Mouse (Mus musculus) limb, embryonic 12.5 days (tissue): Measurements from ENCODE around the gene Rrad. TPM values are rescaled to one million over a fixed set of nuclear protein-coding genes. Genes with fewer than 3 reads are reported as not detected.
A peak's percentile ranks its signal among the peaks of the same experiment; 100 is the strongest.

Experiments used
- ATAC-seq: fragments of 200-750 bp; cut with Nextera tagmentation; 2 replicates; pipeline ENCODE4 v1.8.0; 2017; ENCODE audit warnings: low read depth, moderate TSS enrichment; ENCODE audit not compliant: insufficient number of reproducible peaks, insufficient read depth, low FRiP score, low TSS enrichment
- H3K27ac ChIP-seq: fragments of 300-500 bp; sonication (generic); 2 replicates; pipeline ENCODE4 v1.5.1; 2016; ENCODE audit warnings: mild to moderate bottlenecking, moderate library complexity
- H3K27me3 ChIP-seq: fragments of 300-500 bp; sonication (generic); 2 replicates; pipeline ENCODE4 v1.6.1; 2016; ENCODE audit warnings: mild to moderate bottlenecking, moderate library complexity
- H3K36me3 ChIP-seq: fragments of 300-500 bp; sonication (generic); 2 replicates; pipeline ENCODE4 v1.6.1; 2016; ENCODE audit warnings: mild to moderate bottlenecking, moderate library complexity
- H3K4me1 ChIP-seq: fragments of 300-500 bp; sonication (generic); replicated peaks from 2 replicates; pipeline ENCODE4 v1.6.1; 2016
- H3K4me2 ChIP-seq: fragments of 300-500 bp; sonication (generic); 2 replicates; pipeline ENCODE4 v1.6.1; 2016; ENCODE audit warnings: mild to moderate bottlenecking, moderate library complexity
- H3K4me3 ChIP-seq: fragments of 300-500 bp; sonication (generic); replicated peaks from 2 replicates; pipeline ENCODE4 v1.5.1; 2016; ENCODE audit warnings: mild to moderate bottlenecking
- H3K9ac ChIP-seq: fragments of 300-500 bp; sonication (generic); replicated peaks from 2 replicates; pipeline ENCODE4 v1.6.1; 2016; ENCODE audit warnings: mild to moderate bottlenecking, moderate library complexity
- H3K9me3 ChIP-seq: fragments of 300-500 bp; sonication (generic); 2 replicates; pipeline ENCODE4 v1.6.1; 2016; ENCODE audit warnings: mild to moderate bottlenecking, moderate library complexity
- WGBS: fragments of 180-500 bp; shearing (Covaris S2); methylation state at CpG from one replicate; pipeline ENCODE4 v1.1.7; 2016; 5-methylcytosine and 5-hydroxymethylcytosine counted together
- polyA plus RNA-seq: library from polyadenylated mRNA; unstranded; fragments of >200 nt; fragmentation: Nextera tagmentation; extraction: Ambion mirVana; gene quantifications from 2 replicates; pipeline ENCODE4 v1.2.1, GENCODE M21; 2016

Gene Rrad
- polyA plus RNA-seq, 1 experiment from 2014 or later = 10.4 TPM

- WGBS = 69% methylated on average over 4 of the region's 4 CpGs
- Histone ChIP-seq H3K4me3 (no peak overlapping the region), H3K27ac (no peak overlapping the region), H3K27me3 (no peaks in the 10 kb centered on the region), H3K36me3 (no peaks in the 10 kb centered on the region), H3K4me2 (no peak overlapping the region), H3K4me1 (peaks cover 3% of the 10 kb centered on the region; the same call in 1 of the 2 replicates), H3K9me3 (no peaks in the 10 kb centered on the region), H3K9ac (no peak overlapping the region)
- ATAC-seq = no peak
These were observed 19.5 kb downstream of the Rrad start for GRCm38 (mm10) chr8:104611613-104612012.

- WGBS = 75% methylated on average over 12 of the region's 12 CpGs
- Histone ChIP-seq H3K27me3 (no peaks in the 10 kb centered on the region), H3K27ac (no peak overlapping the region), H3K4me3 (no peak overlapping the region), H3K4me1 (peaks cover 11% of the 10 kb centered on the region; the same call in 1 of the 2 replicates), H3K4me2 (no peak overlapping the region), H3K36me3 (no peaks in the 10 kb centered on the region), H3K9ac (no peak overlapping the region), H3K9me3 (no peaks in the 10 kb centered on the region)
- no peak for ATAC-seq
These were observed 20.9 kb downstream of the Rrad start for GRCm38 (mm10) chr8:104610185-104610766.

GRCm38 (mm10) chr8:104609222-104609621 lies 21.9 kb downstream of the Rrad start:
- H3K27me3 ChIP-seq = no peaks in the 10 kb centered on the region
- H3K36me3 ChIP-seq = no peaks in the 10 kb centered on the region
- H3K4me1 ChIP-seq = peaks cover 11% of the 10 kb centered on the region; the same call in 1 of the 2 replicates
- H3K27ac ChIP-seq = no peak overlapping the region
- no peak overlapping the region for H3K4me3 ChIP-seq
- ATAC-seq = no peak
- no peaks in the 10 kb centered on the region for H3K9me3 ChIP-seq
- 70% methylated on average over 8 of the region's 8 CpGs for WGBS
- no peak overlapping the region for H3K4me2 ChIP-seq
- H3K9ac ChIP-seq = no peak overlapping the region

- no peaks in the 10 kb centered on the region for H3K36me3 ChIP-seq
- peaks cover 12% of the 10 kb centered on the region; the same call in 1 of the 2 replicates for H3K4me1 ChIP-seq
- H3K9me3 ChIP-seq = no peaks in the 10 kb centered on the region
- H3K27ac ChIP-seq = no peak overlapping the region
- no peak for ATAC-seq
- H3K4me2 ChIP-seq = no peak overlapping the region
- H3K9ac ChIP-seq = no peak overlapping the region
- H3K27me3 ChIP-seq = no peaks in the 10 kb centered on the region
- H3K4me3 ChIP-seq = no peak overlapping the region
- 67% methylated on average over 2 of the region's 2 CpGs for WGBS
These were observed 23.2 kb downstream of the Rrad start for GRCm38 (mm10) chr8:104607944-104608343.

DNA sequence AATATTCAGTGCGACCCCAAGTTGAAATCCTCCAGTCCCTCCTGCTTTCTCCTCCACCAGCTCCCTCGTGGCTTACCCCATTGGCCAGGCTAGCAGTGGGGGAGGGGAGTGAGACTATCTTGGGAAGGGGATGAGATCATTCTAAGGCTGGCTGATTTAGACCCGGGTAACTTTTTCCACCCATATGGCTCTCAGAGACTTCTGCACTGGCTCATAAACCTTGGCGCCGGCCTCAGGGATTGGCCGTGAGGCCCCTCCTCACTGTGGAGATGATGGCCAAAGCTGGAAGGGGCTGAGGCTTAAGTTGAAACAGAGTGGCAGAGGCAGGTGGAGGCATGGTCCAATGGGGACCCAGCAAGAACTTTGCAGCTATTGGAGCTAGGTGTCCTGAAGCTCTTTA lies 24.8 kb downstream of the Rrad start:
- ATAC-seq = peak; percentile 45; the same call in 1 of the 2 replicates
- H3K4me3 ChIP-seq = no peak overlapping the region
- peaks cover 6% of the 10 kb centered on the region for H3K27me3 ChIP-seq
- peaks cover 21% of the 10 kb centered on the region for H3K4me1 ChIP-seq
- H3K27ac ChIP-seq = no peak overlapping the region
- H3K9me3 ChIP-seq = no peaks in the 10 kb centered on the region
- H3K36me3 ChIP-seq = no peaks in the 10 kb centered on the region
- 31% methylated on average over 6 of the region's 6 CpGs for WGBS
- H3K4me2 ChIP-seq = peak overlapping the region; percentile 0; the same call in 1 of the 2 replicates
- no peak overlapping the region for H3K9ac ChIP-seq

- Histone ChIP-seq H3K27me3 (peaks cover 8% of the 10 kb centered on the region), H3K4me3 (no peak overlapping the region), H3K27ac (no peak overlapping the region), H3K9ac (no peak overlapping the region), H3K4me1 (peaks cover 21% of the 10 kb centered on the region), H3K36me3 (no peaks in the 10 kb centered on the region), H3K9me3 (no peaks in the 10 kb centered on the region), H3K4me2 (peak overlapping the region; percentile 51; the same call in 1 of the 2 replicates)
- ATAC-seq = no peak
- WGBS = 61% methylated on average over 4 of the region's 4 CpGs
These were observed 27.9 kb downstream of the Rrad start for GRCm38 (mm10) chr8:104603245-104603593.

DNA sequence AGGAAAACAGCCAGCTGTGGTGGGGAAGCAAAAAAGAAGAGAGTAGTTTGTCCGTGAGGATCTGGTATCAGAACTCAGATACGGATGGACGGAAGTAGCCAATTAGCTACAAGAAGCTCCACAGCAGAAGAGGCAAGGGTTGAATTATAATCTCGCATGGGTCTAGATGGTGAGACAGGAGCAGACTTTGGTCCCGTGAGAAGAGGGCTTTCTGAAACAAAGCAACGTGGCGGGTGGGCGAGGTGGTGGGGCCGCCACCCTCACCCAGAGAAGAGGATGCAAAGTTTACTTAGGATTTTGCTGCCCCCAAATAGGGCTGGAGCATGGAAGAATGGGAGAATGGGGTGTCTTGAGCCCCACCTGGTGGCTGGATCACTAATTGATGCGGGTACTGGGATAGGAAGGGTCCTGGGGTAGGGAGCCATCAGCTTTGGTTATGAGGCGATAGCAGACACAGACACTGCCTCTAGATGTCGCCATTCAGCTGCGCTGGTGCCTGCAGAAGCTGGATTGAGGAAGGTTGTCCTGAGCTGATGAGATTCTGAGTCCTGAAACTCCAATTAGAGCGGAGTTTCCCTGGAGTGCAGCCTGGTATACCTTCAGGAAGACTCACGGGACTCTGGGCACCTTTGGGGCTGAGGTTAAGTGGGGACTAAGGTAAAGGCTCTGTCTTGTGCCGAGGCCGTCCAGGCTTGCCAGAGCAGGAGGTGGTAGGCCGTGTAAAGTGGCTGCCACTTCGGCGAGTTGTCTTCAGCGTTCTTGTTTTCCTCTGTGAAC lies 28.5 kb downstream of the Rrad start:
- H3K4me1 ChIP-seq = peaks cover 21% of the 10 kb centered on the region
- H3K36me3 ChIP-seq = no peaks in the 10 kb centered on the region
- H3K9me3 ChIP-seq = no peaks in the 10 kb centered on the region
- peak overlapping the region; percentile 32 for H3K4me3 ChIP-seq
- no peak overlapping the region for H3K9ac ChIP-seq
- ATAC-seq = peak; percentile 79
- no peak overlapping the region for H3K27ac ChIP-seq
- WGBS = 18% methylated on average over 21 of the region's 21 CpGs
- H3K27me3 ChIP-seq = peaks cover 8% of the 10 kb centered on the region
- peak overlapping the region; percentile 51 for H3K4me2 ChIP-seq

DNA sequence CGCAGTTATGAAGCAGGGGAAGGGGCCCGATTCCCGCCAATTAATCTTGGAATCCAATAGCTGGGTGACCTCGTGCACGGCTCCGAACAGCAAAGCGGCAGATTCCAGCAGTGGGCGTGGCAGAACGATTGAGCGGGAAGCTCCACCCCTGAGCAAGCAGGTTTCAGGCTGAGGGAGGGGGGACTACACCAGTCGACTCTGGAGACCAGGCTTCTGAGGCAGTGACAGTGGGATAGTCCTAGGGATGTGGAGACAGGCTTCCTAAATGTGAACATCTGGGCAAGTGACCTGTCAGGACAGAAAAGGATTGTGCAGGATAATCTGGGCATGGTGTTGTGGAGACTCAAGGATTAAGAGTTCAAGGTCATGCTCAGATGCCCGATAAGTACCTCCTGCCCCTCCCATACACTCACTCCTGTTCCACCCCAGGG lies 29.2 kb downstream of the Rrad start:
- Histone ChIP-seq H3K4me3 (peak overlapping the region; percentile 32), H3K4me1 (peaks cover 21% of the 10 kb centered on the region), H3K27ac (no peak overlapping the region), H3K27me3 (peaks cover 8% of the 10 kb centered on the region), H3K9me3 (no peaks in the 10 kb centered on the region), H3K4me2 (peak overlapping the region; percentile 51), H3K36me3 (peaks cover 4% of the 10 kb centered on the region; the same call in 1 of the 2 replicates), H3K9ac (peak overlapping the region; percentile 34; the same call in 1 of the 2 replicates)
- ATAC-seq = peak; percentile 14; the same call in 1 of the 2 replicates
- under 1% methylated on average over 12 of the region's 12 CpGs for WGBS

DNA sequence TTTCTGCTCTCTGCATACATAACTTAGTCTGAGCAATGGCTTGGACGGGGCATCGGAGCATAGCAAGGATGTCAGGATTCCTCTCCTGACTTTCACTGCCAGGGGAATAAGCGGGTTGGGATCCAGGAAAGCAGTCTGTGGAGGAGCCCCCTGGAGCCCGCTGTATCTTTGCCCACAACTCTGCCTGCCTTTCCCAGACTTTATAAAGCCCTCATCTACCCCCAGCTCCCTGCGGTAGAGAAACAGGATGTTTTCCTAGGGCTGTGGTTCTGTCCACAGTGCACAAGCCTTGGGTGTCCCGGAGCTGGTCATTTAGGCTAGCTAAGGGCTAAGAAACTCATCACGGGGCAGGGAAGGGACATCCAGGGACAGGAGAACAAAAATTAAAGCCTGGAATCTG lies 29.7 kb downstream of the Rrad start:
- Histone ChIP-seq H3K27me3 (peaks cover 8% of the 10 kb centered on the region), H3K9ac (no peak overlapping the region; the same call in 1 of the 2 replicates), H3K27ac (no peak overlapping the region), H3K4me2 (peak overlapping the region; percentile 51), H3K4me1 (peaks cover 16% of the 10 kb centered on the region), H3K9me3 (no peaks in the 10 kb centered on the region), H3K4me3 (0 out of 2 replicates have a peak overlapping the region, but pooled peaks have one; percentile 32), H3K36me3 (peaks cover 10% of the 10 kb centered on the region)
- ATAC-seq = no peak
- 32% methylated on average over 7 of the region's 7 CpGs for WGBS

- no peak overlapping the region for H3K27ac ChIP-seq
- no peak overlapping the region for H3K4me2 ChIP-seq
- H3K9me3 ChIP-seq = no peaks in the 10 kb centered on the region
- peaks cover 8% of the 10 kb centered on the region for H3K27me3 ChIP-seq
- WGBS = 39% methylated on average over 6 of the region's 6 CpGs
- no peak for ATAC-seq
- peaks cover 39% of the 10 kb centered on the region for H3K36me3 ChIP-seq
- H3K4me1 ChIP-seq = peaks cover 10% of the 10 kb centered on the region
- H3K9ac ChIP-seq = no peak overlapping the region
- no peak overlapping the region for H3K4me3 ChIP-seq
These were observed 32.6 kb downstream of the Rrad start for GRCm38 (mm10) chr8:104598496-104598895.

- Histone ChIP-seq H3K27ac (no peak overlapping the region), H3K9ac (no peak overlapping the region), H3K27me3 (peaks cover 8% of the 10 kb centered on the region), H3K36me3 (peaks cover 39% of the 10 kb centered on the region), H3K4me3 (no peak overlapping the region), H3K4me1 (peaks cover 9% of the 10 kb centered on the region), H3K4me2 (no peak overlapping the region), H3K9me3 (no peaks in the 10 kb centered on the region)
- WGBS = 63% methylated on average over 6 of the region's 6 CpGs
- ATAC-seq = no peak
These were observed 33.5 kb downstream of the Rrad start for GRCm38 (mm10) chr8:104597656-104598055.
